Mouse (Mus musculus): Measurements from ENCODE around the gene Socs2. TPM values are rescaled to one million over a fixed set of nuclear protein-coding genes. Genes with fewer than 3 reads are reported as not detected.
"Not testable (repeated sequence)": the region's sequence is repeated elsewhere in the genome, so short reads cannot be mapped to it uniquely, and the experiment has no call there.

The Socs2 gene
- polyA plus RNA-seq, 1 experiment from 2014 or later: 48.6 TPM

DNA sequence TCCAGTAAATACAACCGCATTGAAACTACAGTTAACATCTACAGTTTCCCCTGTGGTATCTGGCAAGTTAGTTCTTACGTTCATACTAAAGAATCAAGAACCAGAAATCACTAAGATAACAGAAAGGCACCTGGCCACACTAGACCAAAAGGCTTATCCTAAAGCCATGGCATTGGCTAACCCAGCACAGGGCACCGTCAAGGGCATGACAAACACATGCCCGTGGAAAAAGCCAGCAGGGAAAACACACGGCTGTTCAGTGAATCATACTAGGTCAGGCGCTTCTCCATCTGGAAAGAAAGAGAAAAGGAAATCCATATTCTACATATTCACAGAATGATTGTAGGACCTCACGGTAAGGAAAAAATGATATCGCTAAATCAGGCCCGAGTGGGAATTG lies 26.1 kb downstream of the Socs2 start:
- peaks cover 10% of the 10 kb centered on the region in 2 experiments for H3K4me1 ChIP-seq (ENCODE audit: control insufficient read depth in 2 of 2, insufficient read depth in 2 of 2, low read length in 2 of 2)
- H3K4me2 ChIP-seq (ENCODE audit: low read length): no peak overlapping the region
- no peak overlapping the region for H3K4me3 ChIP-seq (ENCODE audit: control insufficient read depth in 1 of 2, insufficient read depth in 1 of 2, low read depth in 1 of 2, low read length in 2 of 2)
- H3K9me3 ChIP-seq (ENCODE audit: control insufficient read depth, low read length): no peaks in the 10 kb centered on the region
- WGBS: 89% methylated on average over 9 of the region's 9 CpGs
- no peak overlapping the region for H3K9ac ChIP-seq (ENCODE audit: low read length)
- no peak for ATAC-seq (ENCODE audit: insufficient number of reproducible peaks, insufficient read depth, low FRiP score, low read depth)
- H3K27ac ChIP-seq (replicated peaks in 1 of 2; ENCODE audit: control insufficient read depth in 1 of 2, insufficient read depth in 1 of 2, low read depth in 2 of 2, low read length in 2 of 2): no peak overlapping the region
- H3K36me3 ChIP-seq (ENCODE audit: control insufficient read depth, insufficient read depth, low read length): no peaks in the 10 kb centered on the region
- no peaks in the 10 kb centered on the region for H3K27me3 ChIP-seq (ENCODE audit: control insufficient read depth, insufficient read depth, low read length)

GRCm38 (mm10) chr10:95389805-95390204 lies 27.2 kb downstream of the Socs2 start:
- H3K9ac ChIP-seq (ENCODE audit: low read length); H3K4me2 ChIP-seq (ENCODE audit: low read length); ATAC-seq (ENCODE audit: insufficient number of reproducible peaks, insufficient read depth, low FRiP score, low read depth); H3K4me3 ChIP-seq (ENCODE audit: control insufficient read depth in 1 of 2, insufficient read depth in 1 of 2, low read depth in 1 of 2, low read length in 2 of 2); H3K27ac ChIP-seq (replicated peaks in 1 of 2; ENCODE audit: control insufficient read depth in 1 of 2, insufficient read depth in 1 of 2, low read depth in 2 of 2, low read length in 2 of 2); H3K36me3 ChIP-seq (ENCODE audit: control insufficient read depth, insufficient read depth, low read length); H3K27me3 ChIP-seq (ENCODE audit: control insufficient read depth, insufficient read depth, low read length); H3K9me3 ChIP-seq (ENCODE audit: control insufficient read depth, low read length): not testable (repeated sequence)
- H3K4me1 ChIP-seq (ENCODE audit: control insufficient read depth in 2 of 2, insufficient read depth in 2 of 2, low read length in 2 of 2): peaks cover 9 to 10% of the 10 kb centered on the region in 2 experiments
- 91% methylated on average over 5 of the region's 5 CpGs for WGBS

DNA sequence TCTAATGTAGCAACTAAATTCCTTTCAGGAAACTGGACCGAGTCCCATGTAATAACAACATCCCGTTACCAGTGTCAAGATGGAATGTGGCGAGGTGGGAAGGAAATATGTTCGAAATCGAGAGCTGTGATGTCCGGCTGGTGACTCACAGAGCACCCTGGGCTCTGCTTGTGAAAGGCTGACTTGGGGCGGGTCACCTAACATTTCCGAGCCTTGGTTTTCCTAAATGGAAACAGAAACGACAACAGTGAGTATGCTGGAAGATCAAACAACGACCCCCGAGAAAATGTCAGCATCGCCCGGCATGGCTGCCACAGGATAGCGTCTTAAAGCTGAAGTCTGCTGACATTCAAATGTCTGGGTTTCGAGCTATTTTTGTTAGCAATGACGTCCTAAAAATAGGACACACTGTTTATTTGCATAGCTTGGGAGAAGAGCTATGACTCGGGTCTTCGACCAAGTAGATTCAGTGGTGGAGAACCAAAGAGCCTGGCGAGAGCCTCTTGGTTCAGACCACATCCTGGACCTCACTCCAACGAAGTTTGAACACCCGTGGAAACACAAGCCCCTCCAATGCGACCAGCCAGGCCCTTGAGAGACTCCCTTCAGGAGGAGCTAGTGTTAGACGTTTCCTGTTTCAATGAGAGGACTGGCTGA lies 28.0 kb downstream of the Socs2 start:
- no peak for ATAC-seq (ENCODE audit: insufficient number of reproducible peaks, insufficient read depth, low FRiP score, low read depth)
- no peaks in the 10 kb centered on the region for H3K9me3 ChIP-seq (ENCODE audit: control insufficient read depth, low read length)

GRCm38 (mm10) chr10:95386527-95386926 lies 30.5 kb downstream of the Socs2 start:
- Histone ChIP-seq H3K4me3 (ENCODE audit: control insufficient read depth in 1 of 2, insufficient read depth in 1 of 2, low read depth in 1 of 2, low read length in 2 of 2) (no peak overlapping the region), H3K27me3 (ENCODE audit: control insufficient read depth, insufficient read depth, low read length) (no peaks in the 10 kb centered on the region), H3K9ac (ENCODE audit: low read length) (no peak overlapping the region), H3K4me1 (ENCODE audit: control insufficient read depth in 2 of 2, insufficient read depth in 2 of 2, low read length in 2 of 2) (peaks cover 7 to 10% of the 10 kb centered on the region in 2 experiments), H3K27ac (replicated peaks in 1 of 2; ENCODE audit: control insufficient read depth in 1 of 2, insufficient read depth in 1 of 2, low read depth in 2 of 2, low read length in 2 of 2) (no peak overlapping the region), H3K4me2 (ENCODE audit: low read length) (no peak overlapping the region), H3K9me3 (ENCODE audit: control insufficient read depth, low read length) (no peaks in the 10 kb centered on the region), H3K36me3 (ENCODE audit: control insufficient read depth, insufficient read depth, low read length) (no peaks in the 10 kb centered on the region)
- 87% methylated on average over 6 of the region's 6 CpGs for WGBS
- ATAC-seq (ENCODE audit: insufficient number of reproducible peaks, insufficient read depth, low FRiP score, low read depth): no peak

More for the DNA sequence above, 28.0 kb downstream of the Socs2 start:
- Histone ChIP-seq H3K9ac (ENCODE audit: low read length) (0 out of 2 replicates have a peak overlapping the region, but pooled peaks have one; percentile 27), H3K4me1 (ENCODE audit: control insufficient read depth in 2 of 2, insufficient read depth in 2 of 2, low read length in 2 of 2) (peaks cover 7 to 10% of the 10 kb centered on the region in 2 experiments), H3K36me3 (ENCODE audit: control insufficient read depth, insufficient read depth, low read length) (no peaks in the 10 kb centered on the region), H3K4me2 (ENCODE audit: low read length) (peak overlapping the region; percentile 59), H3K27ac (replicated peaks in 1 of 2; ENCODE audit: control insufficient read depth in 1 of 2, insufficient read depth in 1 of 2, low read depth in 2 of 2, low read length in 2 of 2) (peak overlapping the region in 1 of 2 experiments; percentile 2; a peak in 2 of 4 replicates), H3K4me3 (ENCODE audit: control insufficient read depth in 1 of 2, insufficient read depth in 1 of 2, low read depth in 1 of 2, low read length in 2 of 2) (peak overlapping the region; percentile 0 to 3; a peak in 1 of 4 replicates), H3K27me3 (ENCODE audit: control insufficient read depth, insufficient read depth, low read length) (no peaks in the 10 kb centered on the region)
- 31% methylated on average over 23 of the region's 23 CpGs for WGBS

- H3K4me2 ChIP-seq (ENCODE audit: low read length): no peak overlapping the region
- no peaks in the 10 kb centered on the region for H3K27me3 ChIP-seq (ENCODE audit: control insufficient read depth, insufficient read depth, low read length)
- no peak for ATAC-seq (ENCODE audit: insufficient number of reproducible peaks, insufficient read depth, low FRiP score, low read depth)
- no peak overlapping the region for H3K27ac ChIP-seq (replicated peaks in 1 of 2; ENCODE audit: control insufficient read depth in 1 of 2, insufficient read depth in 1 of 2, low read depth in 2 of 2, low read length in 2 of 2)
- no peak overlapping the region for H3K4me3 ChIP-seq (ENCODE audit: control insufficient read depth in 1 of 2, insufficient read depth in 1 of 2, low read depth in 1 of 2, low read length in 2 of 2)
- no peaks in the 10 kb centered on the region for H3K9me3 ChIP-seq (ENCODE audit: control insufficient read depth, low read length)
- H3K36me3 ChIP-seq (ENCODE audit: control insufficient read depth, insufficient read depth, low read length): no peaks in the 10 kb centered on the region
- H3K9ac ChIP-seq (ENCODE audit: low read length): no peak overlapping the region
- peaks cover 7 to 10% of the 10 kb centered on the region in 2 experiments for H3K4me1 ChIP-seq (ENCODE audit: control insufficient read depth in 2 of 2, insufficient read depth in 2 of 2, low read length in 2 of 2)
- 68% methylated on average over 4 of the region's 4 CpGs for WGBS
Observed at GRCm38 (mm10) chr10:95385801-95386203, 31.2 kb downstream of the Socs2 start.

- Histone ChIP-seq H3K4me2 (ENCODE audit: low read length) (no peak overlapping the region), H3K4me3 (ENCODE audit: control insufficient read depth in 1 of 2, insufficient read depth in 1 of 2, low read depth in 1 of 2, low read length in 2 of 2) (no peak overlapping the region), H3K9me3 (ENCODE audit: control insufficient read depth, low read length) (peaks cover 4% of the 10 kb centered on the region; the same call in 1 of the 2 replicates), H3K27ac (replicated peaks in 1 of 2; ENCODE audit: control insufficient read depth in 1 of 2, insufficient read depth in 1 of 2, low read depth in 2 of 2, low read length in 2 of 2) (no peak overlapping the region), H3K27me3 (ENCODE audit: control insufficient read depth, insufficient read depth, low read length) (no peaks in the 10 kb centered on the region), H3K36me3 (ENCODE audit: control insufficient read depth, insufficient read depth, low read length) (no peaks in the 10 kb centered on the region), H3K9ac (ENCODE audit: low read length) (no peak overlapping the region), H3K4me1 (ENCODE audit: control insufficient read depth in 2 of 2, insufficient read depth in 2 of 2, low read length in 2 of 2) (peaks cover 7 to 10% of the 10 kb centered on the region in 2 experiments)
- ATAC-seq (ENCODE audit: insufficient number of reproducible peaks, insufficient read depth, low FRiP score, low read depth): no peak
- WGBS: 89% methylated on average over 1 of the region's 1 CpGs
Observed at GRCm38 (mm10) chr10:95385081-95385480, 31.9 kb downstream of the Socs2 start.

- no peak overlapping the region for H3K4me2 ChIP-seq (ENCODE audit: low read length)
- no peaks in the 10 kb centered on the region for H3K27me3 ChIP-seq (ENCODE audit: control insufficient read depth, insufficient read depth, low read length)
- H3K27ac ChIP-seq (replicated peaks in 1 of 2; ENCODE audit: control insufficient read depth in 1 of 2, insufficient read depth in 1 of 2, low read depth in 2 of 2, low read length in 2 of 2): no peak overlapping the region
- no peaks in the 10 kb centered on the region for H3K36me3 ChIP-seq (ENCODE audit: control insufficient read depth, insufficient read depth, low read length)
- ATAC-seq (ENCODE audit: insufficient number of reproducible peaks, insufficient read depth, low FRiP score, low read depth): no peak
- H3K9ac ChIP-seq (ENCODE audit: low read length): no peak overlapping the region
- no peak overlapping the region for H3K4me3 ChIP-seq (ENCODE audit: control insufficient read depth in 1 of 2, insufficient read depth in 1 of 2, low read depth in 1 of 2, low read length in 2 of 2)
- WGBS: 78% methylated on average over 8 of the region's 8 CpGs
- peaks cover 4% of the 10 kb centered on the region; the same call in 1 of the 2 replicates for H3K9me3 ChIP-seq (ENCODE audit: control insufficient read depth, low read length)
- H3K4me1 ChIP-seq (ENCODE audit: control insufficient read depth in 2 of 2, insufficient read depth in 2 of 2, low read length in 2 of 2): peaks cover 7 to 9% of the 10 kb centered on the region in 2 experiments
Observed at GRCm38 (mm10) chr10:95384446-95384845, 32.5 kb downstream of the Socs2 start.

DNA sequence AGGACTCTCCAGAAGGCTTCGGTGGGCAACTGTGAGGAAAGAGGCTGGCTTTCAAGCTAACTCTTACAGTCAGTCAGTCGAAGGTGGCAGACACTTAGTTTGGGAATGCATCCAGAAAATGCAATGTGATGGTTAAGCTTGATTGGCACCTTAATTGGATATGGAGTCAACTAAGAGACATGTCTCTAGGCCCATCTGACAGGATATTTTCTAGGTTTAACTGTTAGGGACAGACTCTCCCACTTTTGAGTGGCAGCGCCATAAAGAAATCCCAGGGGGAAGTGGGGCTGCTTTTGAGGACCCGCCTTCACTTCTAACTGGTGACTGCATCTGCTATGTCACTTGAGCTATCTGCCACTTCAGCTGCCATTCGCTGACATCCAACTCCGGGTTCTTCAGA lies 43.6 kb downstream of the Socs2 start:
- no peak overlapping the region for H3K27ac ChIP-seq (replicated peaks in 1 of 2; ENCODE audit: control insufficient read depth in 1 of 2, insufficient read depth in 1 of 2, low read depth in 2 of 2, low read length in 2 of 2)
- H3K4me3 ChIP-seq (ENCODE audit: control insufficient read depth in 1 of 2, insufficient read depth in 1 of 2, low read depth in 1 of 2, low read length in 2 of 2): no peak overlapping the region
- H3K36me3 ChIP-seq (ENCODE audit: control insufficient read depth, insufficient read depth, low read length): no peaks in the 10 kb centered on the region
- no peak overlapping the region for H3K4me2 ChIP-seq (ENCODE audit: low read length)
- H3K4me1 ChIP-seq (ENCODE audit: control insufficient read depth in 2 of 2, insufficient read depth in 2 of 2, low read length in 2 of 2): no peaks in the 10 kb centered on the region
- no peak for ATAC-seq (ENCODE audit: insufficient number of reproducible peaks, insufficient read depth, low FRiP score, low read depth)
- no peak overlapping the region for H3K9ac ChIP-seq (ENCODE audit: low read length)
- no peaks in the 10 kb centered on the region for H3K27me3 ChIP-seq (ENCODE audit: control insufficient read depth, insufficient read depth, low read length)
- H3K9me3 ChIP-seq (ENCODE audit: control insufficient read depth, low read length): peaks cover 5% of the 10 kb centered on the region; the same call in 1 of the 2 replicates
- 80% methylated on average over 6 of the region's 6 CpGs for WGBS
